Mouse (Mus musculus) kidney, adult 11 months (tissue): ENCODE measurements around the gene Fgd2.
"Not testable (repeated sequence)": the region's sequence is repeated elsewhere in the genome, so short reads cannot be mapped to it uniquely, and the experiment has no call there.

Source experiments
- DNase-seq: peaks from one replicate; pipeline ENCODE4 v3.0.0; 2022

The Fgd2 gene

DNA sequence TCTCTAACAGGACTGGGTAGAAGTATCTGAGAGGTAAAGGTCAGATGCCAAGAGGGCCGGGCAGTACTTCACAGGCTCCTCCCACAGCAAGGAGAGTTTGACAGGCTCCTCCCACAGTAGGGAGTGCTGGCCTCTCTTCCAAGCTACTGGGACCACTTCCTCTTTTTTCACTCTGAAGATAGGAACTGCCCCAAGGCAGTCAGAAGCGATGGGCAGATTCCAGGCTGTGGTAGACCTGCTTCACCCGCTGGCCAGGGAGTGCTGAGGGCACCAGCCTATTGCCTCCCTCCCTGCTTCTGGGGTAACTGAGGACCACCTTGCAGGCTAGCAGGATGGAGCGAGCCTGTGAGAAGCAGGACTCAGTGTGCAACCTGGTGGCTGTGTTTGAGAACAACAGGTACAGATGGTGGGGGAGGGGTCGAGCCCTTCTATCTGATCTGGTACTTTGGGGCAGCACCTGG lies at the start of gene Fgd2:
Gene Fgd2, plus strand, starts transcription at position 154 of the 461 bp plus-strand sequence.
- DNase-seq: no peak

DNA sequence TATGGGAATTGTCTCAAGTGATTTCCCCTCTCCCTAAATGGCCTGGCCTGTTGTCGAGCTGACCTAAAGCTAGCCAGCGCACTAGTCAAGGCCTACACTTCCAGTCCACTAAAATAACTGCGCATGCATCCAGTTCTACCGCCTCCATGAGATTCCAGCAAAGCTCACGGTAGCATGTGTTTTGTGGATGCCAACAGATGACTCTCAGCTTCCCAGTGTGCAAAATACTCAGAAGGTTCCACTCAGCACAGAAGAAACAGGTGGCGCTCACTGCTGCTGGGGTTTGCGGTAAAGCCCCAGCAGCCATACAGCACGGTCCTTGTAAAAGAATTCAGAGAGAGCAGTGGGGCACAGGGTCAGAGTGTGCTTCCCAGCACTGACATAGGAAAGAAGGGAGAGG lies 49.1 kb upstream of the Fgd2 start:
- no peak for DNase-seq

DNA sequence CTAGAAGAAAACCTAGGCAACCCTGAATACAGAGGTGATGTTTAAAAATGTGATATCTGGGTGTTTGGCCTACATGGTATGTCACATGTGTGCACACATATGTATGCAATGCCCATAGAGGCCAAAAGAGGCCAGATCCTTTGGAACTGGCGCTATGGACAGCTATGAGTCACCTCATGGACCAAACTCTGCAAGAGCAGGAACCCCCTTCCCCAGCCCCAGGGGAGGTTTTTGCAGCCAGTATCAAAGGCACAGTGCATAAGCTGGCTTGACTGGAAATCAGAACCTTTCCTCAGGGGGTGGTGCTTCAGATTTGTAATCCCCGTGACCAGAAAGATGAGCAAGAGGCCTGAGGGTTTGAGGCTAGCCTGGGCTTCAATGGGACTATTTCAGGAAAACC lies 48.6 kb upstream of the Fgd2 start:
- DNase-seq: no peak

DNA sequence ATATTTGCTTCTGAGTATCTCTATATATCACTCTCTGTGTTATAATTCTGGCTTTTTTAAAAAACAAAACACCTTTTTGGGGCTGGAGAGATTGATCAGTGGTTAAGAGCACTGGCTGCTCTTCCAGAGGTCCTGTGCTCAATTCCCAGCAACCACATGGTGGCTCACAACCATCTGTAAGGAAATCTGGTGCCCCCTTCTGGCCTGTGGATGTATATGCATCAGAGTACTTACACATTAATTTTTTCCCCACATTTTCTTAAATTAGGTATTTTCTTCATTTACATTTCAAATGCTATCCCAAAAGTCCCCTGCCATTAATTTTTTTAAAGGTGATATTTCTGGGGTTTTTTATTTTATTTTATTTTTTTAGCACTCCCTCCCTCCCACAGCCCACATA lies 47.4 kb upstream of the Fgd2 start:
- no peak for DNase-seq

DNA sequence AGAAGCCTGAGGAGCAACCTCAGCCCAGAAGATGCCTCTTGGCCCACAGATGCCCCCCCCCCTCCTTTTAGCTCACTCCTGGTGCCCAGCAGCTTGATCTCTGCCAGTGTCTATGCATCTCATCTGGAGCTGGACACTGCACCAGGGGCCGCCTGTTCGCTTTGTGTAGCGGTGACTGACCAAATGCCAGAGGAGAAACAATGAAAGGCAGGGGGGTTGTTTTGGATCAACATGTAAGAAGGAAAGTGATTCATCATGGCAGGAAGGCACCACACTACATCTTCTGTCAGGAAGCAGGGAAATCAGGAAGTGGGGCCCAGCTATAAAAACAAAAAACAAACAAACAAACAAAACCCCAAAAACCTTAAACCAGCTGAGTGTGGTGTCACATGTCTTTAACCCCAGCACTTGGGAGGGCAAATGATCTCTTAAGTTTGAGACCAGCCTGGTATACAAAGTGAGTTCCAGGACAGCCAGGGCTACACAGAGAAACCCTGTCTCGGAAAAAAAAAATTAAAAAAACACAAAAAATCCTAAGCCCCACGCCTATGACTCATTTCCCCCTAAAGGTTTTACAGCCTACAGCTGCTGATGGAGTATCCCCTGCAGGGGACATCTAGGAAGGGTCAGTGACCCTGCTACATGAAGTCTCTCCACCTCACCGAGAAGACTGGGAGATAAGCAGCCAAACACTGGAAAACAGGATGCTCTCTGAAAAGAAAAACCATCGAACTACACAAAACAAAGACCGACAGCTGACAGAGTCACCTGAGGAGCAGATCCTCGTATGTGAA lies 44.8 kb upstream of the Fgd2 start:
- no peak for DNase-seq

DNA sequence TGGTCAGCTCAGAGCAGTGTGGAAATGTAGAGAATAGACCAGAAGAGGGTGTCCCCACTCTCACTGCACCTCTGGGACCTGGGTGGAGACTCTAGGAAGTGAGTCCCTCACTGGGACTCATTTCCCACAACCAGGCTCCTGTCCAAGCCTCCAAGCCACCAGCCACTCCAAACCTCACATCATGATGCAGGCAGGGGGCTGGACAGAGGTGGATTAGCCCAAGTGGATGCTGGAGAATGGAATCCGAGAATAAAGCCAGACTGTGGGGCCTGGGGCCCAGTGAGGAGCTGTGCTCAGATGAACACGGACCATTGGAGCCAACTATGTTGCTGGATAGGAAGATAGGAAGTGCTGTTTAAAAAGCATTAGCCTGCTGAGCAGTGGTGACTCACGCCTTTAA lies 43.8 kb upstream of the Fgd2 start:
- no peak for DNase-seq

DNA sequence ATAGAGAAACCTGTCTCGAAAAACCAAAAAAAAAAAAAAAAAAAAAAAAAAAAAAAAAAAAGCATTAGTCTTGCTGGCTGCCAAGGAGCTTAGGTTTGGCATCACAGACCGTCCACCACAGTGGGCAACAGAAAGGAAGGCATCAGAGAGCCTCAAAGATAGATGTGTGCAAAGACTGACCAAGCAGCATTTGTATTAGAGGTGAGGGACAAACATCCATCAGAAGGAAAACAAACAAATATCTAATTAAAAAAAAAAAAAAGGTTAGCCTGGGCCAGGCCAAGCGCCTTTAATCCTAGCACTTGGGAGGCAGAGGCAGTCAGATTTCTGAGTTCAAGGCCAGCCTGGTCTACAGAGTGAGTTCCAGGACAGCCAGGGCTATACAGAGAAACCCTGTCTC lies 43.3 kb upstream of the Fgd2 start, which contains the start of gene Pi16:
Gene Pi16, plus strand, starts transcription at position 301 of the 400 bp plus-strand sequence.
- not testable (repeated sequence) for DNase-seq

DNA sequence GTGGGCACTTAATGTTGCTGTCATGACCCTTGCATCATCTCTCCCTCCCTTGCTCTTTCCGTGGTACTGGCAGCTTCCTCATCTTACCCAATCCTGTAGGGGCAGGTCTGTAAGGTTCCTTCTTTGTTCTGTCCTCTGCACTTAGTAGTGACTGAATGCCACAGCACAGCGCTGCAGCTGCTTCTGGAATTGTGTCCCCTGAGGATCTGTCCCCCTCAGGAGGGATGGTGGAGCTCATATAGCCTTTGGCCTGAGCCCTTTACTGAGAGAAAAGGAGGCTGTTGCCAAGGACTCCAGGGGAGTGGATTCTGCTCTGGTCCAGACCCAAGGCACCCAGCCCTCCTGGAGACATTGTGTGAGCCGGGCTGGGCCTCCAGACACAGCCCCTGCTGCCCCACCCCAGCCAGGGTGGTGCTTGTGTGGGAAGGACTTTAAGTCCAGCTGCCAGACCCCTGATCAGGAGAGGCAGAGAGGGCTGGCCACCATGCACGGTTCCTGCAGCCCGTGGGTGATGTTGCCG lies 41.9 kb upstream of the Fgd2 start:
- no peak for DNase-seq

DNA sequence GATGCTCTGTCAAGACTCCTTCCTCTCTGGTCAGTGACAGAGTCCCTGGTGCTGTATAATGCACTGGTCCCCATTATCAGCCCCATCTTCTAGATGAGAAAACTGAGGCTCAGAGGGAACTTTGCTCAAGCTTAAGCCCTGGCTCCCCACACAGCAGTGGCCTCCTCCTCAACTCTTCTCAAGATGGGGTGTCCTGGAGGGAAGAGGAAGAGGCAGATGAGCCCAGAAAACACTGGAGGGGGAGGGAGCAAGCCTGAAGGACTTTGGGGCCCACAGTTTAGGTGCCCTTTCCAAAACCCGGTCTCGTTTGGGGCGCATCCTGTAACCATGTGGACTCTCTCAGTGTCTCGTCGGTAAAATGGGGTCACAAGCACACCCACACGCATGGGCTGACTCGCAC lies 41.2 kb upstream of the Fgd2 start:
- no peak for DNase-seq

DNA sequence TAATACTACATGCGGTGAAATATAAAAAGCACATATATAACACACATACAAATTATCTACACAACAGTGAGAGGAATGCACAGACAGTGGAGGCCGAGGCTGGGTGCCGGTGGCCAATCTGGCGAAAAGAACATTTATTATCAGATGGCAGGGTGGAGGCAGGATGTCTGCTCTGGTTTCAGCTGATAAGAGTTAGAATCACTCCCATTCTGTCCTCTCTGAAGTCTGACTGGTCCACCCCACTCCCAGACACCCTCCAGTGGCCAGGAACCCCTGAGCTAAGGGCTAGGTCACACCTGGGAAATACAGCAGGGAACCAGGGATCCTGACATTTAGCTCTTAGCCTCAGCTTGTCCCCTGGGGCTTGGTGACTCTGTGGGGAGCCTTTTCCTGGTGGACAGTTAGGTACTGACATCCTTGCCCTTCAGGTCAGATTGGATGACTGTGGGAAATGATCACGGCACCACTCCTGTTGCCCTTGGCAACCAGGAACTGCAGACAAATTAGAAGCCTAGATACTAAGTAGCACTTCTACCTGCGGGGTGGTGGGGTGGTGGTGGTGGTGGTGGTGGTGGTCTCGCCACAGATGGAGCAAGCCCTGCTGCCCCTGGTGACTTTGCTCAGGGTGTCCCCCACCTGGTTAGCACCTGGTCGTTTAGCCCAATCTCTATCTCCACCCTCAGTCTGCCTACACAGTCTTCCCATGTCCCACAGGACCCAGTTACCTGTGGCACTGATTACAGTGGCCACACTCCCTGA lies 40.7 kb upstream of the Fgd2 start:
- no peak for DNase-seq

DNA sequence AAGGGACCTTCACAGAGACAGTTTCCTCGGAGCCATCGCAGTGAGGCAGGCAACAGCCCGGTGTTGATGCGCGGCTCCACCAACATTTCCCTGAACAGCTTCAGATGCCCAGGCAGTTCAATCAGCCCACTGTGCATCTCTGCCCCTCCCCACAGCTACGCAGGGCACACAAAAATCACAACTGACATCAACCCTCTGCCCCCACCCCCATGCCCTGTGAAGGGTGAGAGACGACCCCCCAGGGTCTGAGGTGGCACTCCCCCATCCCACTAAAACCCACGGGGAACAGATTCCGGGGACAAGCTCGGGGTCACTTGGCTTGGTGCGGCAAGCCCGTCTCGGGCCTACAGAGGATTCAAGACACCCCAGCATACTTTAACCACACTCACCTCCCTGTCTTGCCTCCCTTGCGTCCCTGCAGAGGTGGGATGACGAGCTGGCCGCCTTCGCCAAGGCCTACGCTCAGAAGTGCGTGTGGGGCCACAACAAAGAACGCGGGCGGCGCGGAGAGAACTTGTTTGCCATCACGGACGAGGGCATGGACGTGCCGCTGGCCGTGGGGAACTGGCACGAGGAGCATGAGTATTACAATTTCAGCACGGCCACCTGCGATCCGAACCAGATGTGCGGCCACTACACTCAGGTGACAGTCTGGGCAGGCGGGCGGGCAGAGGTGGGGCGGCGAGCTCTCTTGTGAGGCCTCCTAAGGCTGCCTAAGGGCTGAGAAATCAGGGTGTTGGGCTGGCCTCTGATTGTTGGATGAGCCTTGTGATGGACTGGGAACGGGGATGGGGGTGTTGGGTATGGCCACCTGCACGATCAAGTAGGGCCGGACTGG lies 38.7 kb upstream of the Fgd2 start:
- no peak for DNase-seq

DNA sequence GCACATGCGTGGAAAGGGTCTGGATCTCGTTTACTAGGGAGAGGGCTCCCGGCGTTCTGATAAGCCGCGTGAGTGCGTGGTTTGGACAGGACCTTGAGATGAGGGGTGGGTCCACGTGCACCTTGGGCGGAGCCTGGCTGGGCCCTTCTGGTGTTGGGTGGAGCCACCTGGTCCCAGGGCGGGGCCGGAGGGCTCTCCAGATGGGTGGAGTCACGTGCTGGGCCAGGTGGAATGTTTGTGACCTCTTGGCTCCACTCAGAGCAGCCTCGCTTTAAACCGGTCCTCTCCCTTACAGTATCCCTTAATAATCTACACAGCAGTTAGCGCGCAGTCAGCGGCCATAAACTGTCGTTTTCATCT lies 38.1 kb upstream of the Fgd2 start:
- peak; percentile 63 for DNase-seq

DNA sequence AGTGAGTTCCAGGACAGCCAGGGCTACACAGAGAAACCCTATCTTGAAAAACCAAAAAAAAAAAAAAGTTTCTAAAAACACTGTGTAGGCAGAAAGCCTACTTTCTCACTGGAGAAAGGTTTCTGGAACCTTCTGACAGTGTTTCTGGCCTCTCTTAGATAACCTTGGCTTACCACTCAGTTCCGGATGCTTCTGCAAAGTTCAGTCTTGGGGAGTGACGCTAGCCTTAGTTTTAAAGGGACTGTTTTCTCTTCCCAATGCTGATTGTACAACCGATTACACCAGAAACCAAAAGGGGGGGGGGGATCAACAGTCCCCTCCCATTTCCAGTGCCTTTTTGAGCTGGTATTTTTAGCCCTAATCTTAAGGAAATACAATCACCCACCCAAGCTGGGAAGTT lies 37.1 kb upstream of the Fgd2 start:
- no peak for DNase-seq

DNA sequence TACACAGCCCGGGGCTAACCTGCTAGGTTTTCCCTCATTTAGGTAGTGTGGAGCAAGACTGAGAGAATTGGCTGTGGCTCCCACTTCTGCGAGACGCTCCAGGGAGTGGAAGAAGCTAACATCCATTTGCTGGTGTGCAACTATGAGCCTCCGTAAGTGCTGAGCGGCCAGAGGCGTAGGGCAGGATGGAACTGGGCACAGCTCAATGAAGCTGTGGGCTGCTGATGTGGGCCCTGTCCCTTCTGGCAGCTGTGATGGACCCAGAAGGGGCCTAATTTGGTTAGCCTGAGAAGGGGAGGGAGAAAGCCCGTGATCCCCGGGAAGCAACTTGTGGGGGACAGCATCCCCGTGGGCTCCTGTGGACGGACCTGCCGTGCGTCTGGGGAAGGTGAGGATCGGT lies 34.9 kb upstream of the Fgd2 start:
- DNase-seq: no peak

DNA sequence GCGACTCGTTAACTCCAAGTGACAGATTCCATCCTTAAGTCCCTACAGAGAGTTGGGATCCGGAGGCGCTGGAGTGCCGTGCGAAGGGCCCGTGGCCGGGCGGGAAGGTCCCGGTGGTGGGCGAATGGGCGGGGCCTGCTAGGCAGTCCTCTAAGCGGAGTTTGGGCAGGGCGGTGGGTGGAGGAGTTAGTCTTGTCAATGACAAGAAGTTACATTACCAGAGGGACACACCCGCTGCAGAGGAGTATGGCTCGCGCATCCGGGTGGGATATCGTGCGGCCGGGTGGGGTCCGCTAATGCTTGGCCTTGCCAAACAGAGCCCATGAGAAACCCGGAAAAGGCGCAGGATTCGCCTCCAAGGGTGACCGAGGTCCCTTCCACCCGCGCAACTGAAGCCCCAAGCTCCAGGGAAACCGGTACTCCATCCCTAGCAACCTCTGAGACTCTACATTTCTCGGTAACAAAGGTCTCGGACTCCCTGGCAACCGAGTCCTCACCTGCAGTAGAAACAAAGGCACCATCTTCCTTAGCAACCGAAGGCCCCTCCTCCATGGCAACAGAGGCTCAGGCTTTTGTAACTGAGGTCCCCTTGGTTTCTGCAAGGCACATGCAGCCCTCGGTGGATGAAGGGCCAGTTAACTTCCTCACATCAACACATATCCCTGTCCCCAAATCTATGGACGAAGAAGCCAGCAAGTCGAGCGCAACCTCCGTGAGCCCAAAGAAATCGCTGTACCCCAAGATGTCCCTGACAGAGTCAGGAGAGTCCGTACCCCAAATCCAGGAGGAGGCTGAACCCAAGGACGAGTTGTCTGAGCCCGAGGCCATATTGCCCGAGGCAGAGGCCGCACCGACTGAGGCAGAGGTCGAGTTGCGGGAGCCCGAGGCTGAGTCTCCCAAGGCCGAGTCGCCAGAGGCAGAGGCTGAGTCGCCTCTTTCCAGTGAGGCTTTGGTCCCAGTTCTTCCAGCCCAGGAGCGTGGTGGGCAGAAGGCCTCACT lies 33.9 kb upstream of the Fgd2 start:
- no peak for DNase-seq

DNA sequence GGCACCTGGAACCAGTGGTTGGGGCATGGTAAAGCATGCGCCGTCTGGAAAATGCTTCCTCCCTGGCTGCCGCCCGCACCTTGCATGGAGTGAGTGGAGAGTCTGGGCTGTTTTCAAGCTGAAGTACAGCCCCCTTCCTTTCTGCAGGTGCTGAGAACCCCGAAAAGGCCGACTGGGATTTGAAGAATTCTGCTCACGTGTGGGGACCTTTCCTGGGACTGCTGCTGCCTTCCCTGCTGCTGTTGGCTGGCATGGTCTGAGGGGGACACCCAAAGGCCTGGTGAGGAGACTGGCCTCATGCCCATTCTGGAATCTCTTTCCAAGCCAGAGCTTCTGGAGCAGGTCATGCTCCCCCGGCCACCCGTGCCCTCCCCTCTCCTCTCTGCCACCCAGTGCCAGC lies 33.0 kb upstream of the Fgd2 start:
- no peak for DNase-seq

DNA sequence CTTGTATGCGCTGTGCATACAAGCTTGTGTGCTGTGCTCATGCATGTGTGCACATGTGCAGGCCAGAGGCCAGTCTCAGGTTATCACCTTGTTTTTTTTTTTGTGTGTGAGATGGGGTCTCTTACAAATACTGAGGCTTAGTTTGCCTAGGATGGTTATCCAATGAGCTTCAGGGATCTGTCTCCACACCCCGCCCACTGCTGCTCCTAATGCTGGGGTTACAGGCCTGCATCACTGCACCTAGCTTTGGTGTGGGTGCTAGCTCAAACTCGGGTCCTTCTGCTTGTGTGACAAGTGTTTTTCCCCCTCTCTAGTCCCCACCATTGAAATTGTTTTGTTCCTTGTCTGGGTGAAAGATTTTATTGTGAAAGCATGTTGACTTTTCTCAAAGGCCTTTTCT lies 30.5 kb upstream of the Fgd2 start:
- no peak for DNase-seq

DNA sequence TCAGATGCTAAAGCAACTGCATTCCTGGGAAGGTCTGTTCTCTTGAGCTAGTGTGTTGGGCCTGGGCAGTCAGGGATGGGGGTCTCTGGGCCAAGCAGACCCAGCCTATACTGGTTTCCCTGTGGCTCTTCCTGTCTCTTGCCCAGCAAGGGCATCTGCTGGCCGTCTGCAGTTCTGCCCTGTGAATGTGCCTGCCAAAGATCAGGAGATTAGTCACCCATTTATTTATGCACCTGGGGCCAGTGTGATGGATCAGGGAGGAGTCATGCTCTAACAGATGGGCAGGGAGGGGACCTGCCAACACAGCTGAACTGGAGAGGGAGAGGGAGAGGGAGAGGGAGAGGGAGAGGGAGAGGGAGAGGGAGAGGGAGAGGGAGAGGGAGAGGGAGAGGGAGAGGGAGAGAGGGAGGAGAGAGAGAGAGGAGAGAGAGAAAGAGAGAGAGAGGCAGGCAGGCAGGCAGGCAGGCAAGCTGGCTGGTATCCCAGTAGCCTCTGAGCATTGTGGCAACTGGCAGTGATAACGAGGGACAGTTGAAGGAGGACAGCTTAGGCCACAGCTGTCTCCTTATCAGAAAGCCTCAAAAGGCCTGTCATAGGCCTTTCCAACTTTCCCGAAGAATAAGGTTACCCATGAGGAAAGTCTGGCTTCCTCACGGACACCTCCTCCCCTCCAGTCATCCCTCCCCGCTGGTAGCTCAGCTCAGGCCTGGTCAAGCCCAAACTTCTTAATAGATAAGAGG lies 29.9 kb upstream of the Fgd2 start:
- DNase-seq: peak; percentile 77

DNA sequence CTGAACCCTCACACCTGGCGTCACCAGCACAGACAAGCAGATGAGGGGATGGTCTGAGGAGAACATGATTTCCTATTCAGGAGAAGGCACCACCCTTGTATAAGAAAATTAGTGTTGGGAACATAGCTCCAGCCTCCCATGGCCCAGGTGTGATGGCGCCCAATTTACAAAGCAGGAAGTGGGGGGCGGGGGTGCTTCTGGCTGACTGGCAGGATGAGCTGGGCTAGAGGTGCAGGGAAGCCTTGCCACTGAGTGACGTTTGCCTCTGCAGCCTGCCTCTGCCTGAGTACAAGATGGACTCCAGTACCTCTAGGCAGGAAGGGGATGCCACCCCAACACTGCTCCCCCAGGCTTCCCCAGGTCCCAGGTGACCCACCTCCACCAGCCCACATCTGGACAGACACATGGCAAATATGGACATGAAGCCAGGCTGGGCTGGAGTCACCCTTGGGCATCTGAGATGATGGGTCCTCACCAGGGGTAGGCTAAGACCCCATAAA lies 28.5 kb upstream of the Fgd2 start:
- DNase-seq: no peak

DNA sequence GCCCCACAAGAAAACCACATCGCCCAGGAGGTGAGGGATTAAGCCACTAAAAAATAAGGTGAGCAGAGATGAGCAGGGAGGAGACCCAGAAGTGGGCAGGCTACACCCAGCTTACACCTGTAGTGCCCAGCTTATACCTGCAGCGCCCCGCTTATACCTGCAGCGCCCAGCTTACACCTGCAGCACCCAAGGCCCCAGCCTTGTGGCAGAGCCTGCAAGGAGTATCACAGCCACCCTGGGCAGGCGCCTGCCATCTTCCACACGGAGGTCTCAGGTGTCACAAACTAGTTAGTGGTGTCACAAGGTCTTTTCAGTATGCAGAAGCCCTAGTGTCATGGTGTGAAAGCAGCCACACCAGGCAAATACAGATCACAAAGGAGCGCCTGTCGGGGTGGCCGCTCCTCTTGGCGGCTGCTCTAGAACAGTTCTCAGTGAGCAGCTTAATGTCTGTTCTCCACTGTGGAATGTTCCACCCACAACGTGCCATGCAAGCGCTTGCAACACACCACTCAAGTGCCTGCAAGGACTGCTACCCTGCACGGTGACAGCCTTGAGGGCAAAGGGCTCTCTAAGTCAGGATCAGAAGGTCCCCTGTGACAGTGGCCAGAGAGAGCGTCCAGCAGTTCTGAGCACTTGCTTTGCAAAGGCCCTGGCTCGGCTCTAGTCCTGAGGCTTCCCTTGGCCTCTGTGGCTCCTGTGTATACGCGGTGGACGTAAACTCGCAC lies 24.3 kb upstream of the Fgd2 start:
- no peak for DNase-seq
